Mouse (Mus musculus) liver, embryonic 11.5 days (tissue): ENCODE measurements at regions not wholly inside any gene's neighbourhood (a gene's known extent, or its start where the extent isn't known, plus 50 kb on each side); places are given as distances from the start of the nearest gene placed in this dataset.
"Not testable (repeated sequence)": the region's sequence is repeated elsewhere in the genome, so short reads cannot be mapped to it uniquely, and the experiment has no call there.

Experiments
- ATAC-seq: fragments of 200-750 bp; cut with Nextera tagmentation; replicated peaks from 2 replicates; pipeline ENCODE4 v1.8.0; 2017; ENCODE audit warnings: moderate number of reproducible peaks, mild to moderate bottlenecking, moderate TSS enrichment, moderate library complexity; ENCODE audit not compliant: low FRiP score
- DNase-seq: peaks from one replicate; pipeline ENCODE4 v3.0.0-alpha.2; 2017; ENCODE audit warnings: low spot score
- H3K27ac ChIP-seq: fragments of 300-500 bp; sonication (generic); 2 replicates; pipeline ENCODE4 v1.5.1; 2014; ENCODE audit warnings: mild to moderate bottlenecking, low read depth, low read length, control low read depth
- H3K27me3 ChIP-seq: fragments of 300-500 bp; sonication (generic); replicated peaks from 2 replicates; pipeline ENCODE4 v1.6.1; 2014; ENCODE audit warnings: low read length, mixed read lengths; ENCODE audit not compliant: control insufficient read depth, insufficient read depth
- H3K36me3 ChIP-seq: fragments of 300-500 bp; sonication (generic); 2 replicates; pipeline ENCODE4 v1.6.1; 2014; ENCODE audit warnings: mild to moderate bottlenecking, low read length, moderate library complexity, mixed read lengths; ENCODE audit not compliant: control insufficient read depth, insufficient read depth
- H3K4me1 ChIP-seq: fragments of 300-500 bp; sonication (generic); replicated peaks from 2 replicates; pipeline ENCODE4 v1.6.1; 2014; ENCODE audit warnings: low read length, mixed read lengths; ENCODE audit not compliant: control insufficient read depth, insufficient read depth
- H3K4me2 ChIP-seq: fragments of 300-500 bp; sonication (generic); 2 replicates; pipeline ENCODE4 v1.6.1; 2014; ENCODE audit warnings: mild to moderate bottlenecking, control low read depth, moderate library complexity
- H3K4me3 ChIP-seq: fragments of 300-500 bp; sonication (generic); 2 replicates; pipeline ENCODE4 v1.5.1; 2014; ENCODE audit warnings: low read depth, low read length, control low read depth
- H3K9ac ChIP-seq: fragments of 300-500 bp; sonication (generic); 2 replicates; pipeline ENCODE4 v1.6.1; 2014; ENCODE audit warnings: low read depth, low read length, control low read depth
- H3K9me3 ChIP-seq: fragments of 300-500 bp; sonication (generic); 2 replicates; pipeline ENCODE4 v1.6.1; 2016; ENCODE audit warnings: low read length, inconsistent platforms, mixed read lengths; ENCODE audit not compliant: control insufficient read depth
- WGBS: fragments of 180-500 bp; shearing (Covaris S2); extraction: QIAGEN DNeasy Blood & Tissue Kit; methylation state at CpG from one replicate; pipeline ENCODE4 v1.1.7; 2014; 5-methylcytosine and 5-hydroxymethylcytosine counted together

DNA sequence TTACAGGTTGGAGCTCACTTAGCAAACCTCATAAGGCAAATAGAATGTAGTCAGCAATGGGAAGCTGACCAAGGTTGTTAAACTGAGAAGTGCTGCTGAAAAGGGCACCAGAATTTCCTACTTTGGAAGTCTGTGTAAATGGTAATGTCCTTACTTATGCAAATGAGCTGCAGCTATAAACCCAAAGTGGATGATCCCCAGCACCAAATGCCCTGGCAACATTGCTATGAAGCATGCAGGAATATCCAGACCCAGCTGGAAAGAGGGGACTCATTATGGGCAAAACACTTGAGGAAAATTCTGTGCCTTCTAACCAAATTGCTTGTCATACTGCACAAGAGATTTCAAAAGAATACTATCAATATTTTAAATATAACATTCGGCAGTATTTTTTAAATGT is 861.3 kb upstream of the Kirrel3 start:
- no peak overlapping the region for H3K4me3 ChIP-seq
- WGBS = 73% methylated on average over 1 of the region's 1 CpGs
- no peak overlapping the region for H3K9ac ChIP-seq

DNA sequence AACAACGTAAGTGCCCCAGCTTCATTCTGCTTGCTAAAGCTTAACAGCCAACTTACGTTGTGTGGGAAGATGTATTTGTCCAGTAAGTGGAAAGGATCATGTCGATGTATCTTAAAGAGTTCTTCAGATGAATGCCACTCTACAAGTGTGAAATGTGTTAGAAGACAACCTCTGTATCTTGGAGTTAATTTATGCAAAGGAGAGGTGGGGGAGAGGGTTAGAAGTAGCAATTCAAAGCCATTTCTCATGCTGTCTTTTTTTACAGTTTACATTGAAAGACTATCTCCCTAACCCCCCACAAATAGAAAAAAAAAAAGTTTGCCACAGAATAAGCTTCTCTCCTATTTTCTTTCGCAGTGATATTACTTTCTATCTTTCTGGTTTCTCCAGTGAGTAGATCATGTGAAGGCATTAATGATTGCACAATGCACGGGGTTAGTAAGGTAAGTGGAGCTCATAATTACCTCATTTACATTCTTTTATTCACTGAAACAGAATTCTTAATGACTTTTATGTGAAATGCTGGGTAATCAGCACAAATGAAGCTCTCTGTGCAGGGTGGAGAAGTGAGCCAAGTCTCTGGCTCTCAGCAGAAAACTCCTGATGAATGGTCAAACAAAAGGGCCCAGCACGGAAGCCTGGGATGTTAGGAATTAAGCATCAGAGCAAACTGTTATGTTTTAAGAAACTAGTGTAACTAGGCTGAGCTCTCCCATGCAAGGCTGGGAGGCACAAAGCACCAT is 855.8 kb upstream of the Kirrel3 start:
- Histone ChIP-seq H3K4me3 (no peak overlapping the region), H3K27ac (no peak overlapping the region), H3K27me3 (no peaks in the 10 kb centered on the region), H3K4me1 (no peaks in the 10 kb centered on the region), H3K9me3 (no peaks in the 10 kb centered on the region), H3K36me3 (no peaks in the 10 kb centered on the region), H3K4me2 (no peak overlapping the region), H3K9ac (no peak overlapping the region)
- DNase-seq (no peak), ATAC-seq (no peak)
- WGBS = 68% methylated on average over 6 of the region's 6 CpGs

More for the DNA sequence above, 861.3 kb upstream of the Kirrel3 start:
- Histone ChIP-seq H3K27ac (no peak overlapping the region), H3K4me1 (no peaks in the 10 kb centered on the region), H3K27me3 (no peaks in the 10 kb centered on the region), H3K9me3 (no peaks in the 10 kb centered on the region), H3K36me3 (no peaks in the 10 kb centered on the region), H3K4me2 (no peak overlapping the region)
- DNase-seq (no peak), ATAC-seq (no peak)

DNA sequence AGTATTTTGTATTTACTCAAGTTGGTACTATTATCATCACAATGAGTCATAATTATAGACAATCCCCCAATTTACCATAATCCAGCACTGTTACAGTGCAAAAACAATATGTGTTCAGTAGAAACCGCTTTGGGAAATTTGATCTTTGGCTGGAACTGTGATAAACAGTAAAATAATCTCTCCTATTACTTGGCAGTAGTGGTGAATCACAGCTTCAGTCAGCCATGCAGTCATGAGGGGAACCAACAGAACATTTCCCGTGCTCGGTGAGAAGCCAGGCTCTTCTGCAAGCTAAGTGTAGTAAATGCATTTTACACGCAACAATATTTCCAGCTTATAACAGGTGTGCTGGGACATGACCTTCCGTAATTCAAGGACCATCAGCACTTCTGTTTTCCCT is 822.7 kb upstream of the Kirrel3 start:
- H3K27me3 ChIP-seq = no peaks in the 10 kb centered on the region
- H3K4me1 ChIP-seq = no peaks in the 10 kb centered on the region
- no peaks in the 10 kb centered on the region for H3K9me3 ChIP-seq
- no peak for ATAC-seq
- H3K36me3 ChIP-seq = no peaks in the 10 kb centered on the region
- H3K4me2 ChIP-seq = no peak overlapping the region
- no peak overlapping the region for H3K4me3 ChIP-seq
- H3K27ac ChIP-seq = no peak overlapping the region
- no peak for DNase-seq
- 85% methylated on average over 5 of the region's 5 CpGs for WGBS
- H3K9ac ChIP-seq = no peak overlapping the region

DNA sequence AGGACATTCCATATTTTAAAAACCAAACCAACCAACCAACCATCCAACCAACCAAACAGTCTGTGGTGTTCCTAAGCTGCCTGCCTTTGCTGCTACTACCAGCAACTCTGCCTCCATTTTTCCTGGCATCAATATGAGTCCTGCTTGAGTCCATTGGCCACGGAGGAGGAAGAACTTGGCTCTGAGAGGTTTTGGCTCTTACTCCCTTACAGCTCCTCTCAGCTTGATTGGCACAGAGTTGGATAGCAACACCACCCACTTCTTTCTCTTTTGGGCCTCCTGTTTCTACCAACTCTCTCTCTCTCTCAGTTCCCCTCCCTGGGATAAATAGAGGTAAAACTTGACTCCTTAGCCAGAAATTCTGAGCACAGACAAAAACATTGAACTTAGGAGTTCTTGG is 804.6 kb upstream of the Kirrel3 start:
- Histone ChIP-seq H3K36me3 (no peaks in the 10 kb centered on the region), H3K4me1 (no peaks in the 10 kb centered on the region), H3K4me2 (no peak overlapping the region), H3K9ac (no peak overlapping the region), H3K27me3 (no peaks in the 10 kb centered on the region), H3K4me3 (no peak overlapping the region), H3K9me3 (no peaks in the 10 kb centered on the region), H3K27ac (no peak overlapping the region)
- ATAC-seq = no peak
- WGBS = 52% methylated on average over 1 of the region's 1 CpGs
- DNase-seq = no peak

DNA sequence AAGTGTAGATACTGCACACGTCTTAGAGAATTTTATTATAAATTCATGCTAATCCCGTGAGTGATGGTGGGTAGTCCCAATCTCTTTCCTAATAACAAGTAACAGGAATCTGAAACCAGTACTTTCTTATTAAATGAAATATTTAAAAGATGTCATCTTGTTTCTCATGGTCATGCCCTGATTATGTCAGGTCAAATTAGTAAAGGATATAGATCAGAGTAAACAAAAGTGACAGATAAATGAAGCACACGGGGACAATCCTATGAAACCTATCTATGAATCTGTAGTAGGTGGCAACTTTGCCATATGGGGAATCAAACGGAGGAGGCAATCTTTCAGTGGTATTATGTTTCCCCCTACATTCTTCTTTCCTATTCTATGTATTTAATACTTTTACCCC is 794.0 kb upstream of the Kirrel3 start:
- DNase-seq (no peak), ATAC-seq (no peak)
- no peaks in the 10 kb centered on the region for H3K36me3 ChIP-seq
- H3K9me3 ChIP-seq = no peaks in the 10 kb centered on the region
- WGBS = 72% methylated on average over 4 of the region's 4 CpGs
- H3K4me2 ChIP-seq = no peak overlapping the region
- no peak overlapping the region for H3K27ac ChIP-seq
- H3K4me3 ChIP-seq = no peak overlapping the region
- H3K27me3 ChIP-seq = no peaks in the 10 kb centered on the region
- H3K4me1 ChIP-seq = no peaks in the 10 kb centered on the region
- H3K9ac ChIP-seq = no peak overlapping the region

DNA sequence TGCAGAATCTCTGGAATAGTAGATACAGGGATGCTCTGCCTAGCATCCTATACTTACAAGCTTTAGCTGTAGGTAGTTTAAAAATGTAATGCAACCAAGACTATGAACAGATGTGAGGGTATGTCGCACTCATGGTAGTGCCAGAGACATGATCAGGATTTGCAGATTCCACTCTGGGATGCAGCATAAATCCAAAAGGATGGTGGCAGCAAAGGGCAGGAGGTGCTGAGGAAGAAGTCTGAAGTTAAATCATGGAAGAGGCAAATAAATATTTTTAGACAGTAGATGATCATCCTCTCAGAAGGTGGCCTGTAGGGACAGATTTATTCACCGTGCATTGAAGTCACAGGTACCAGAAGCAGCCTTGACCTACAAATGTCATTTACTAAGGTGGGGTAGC is 768.1 kb upstream of the Kirrel3 start:
- Histone ChIP-seq H3K36me3 (no peaks in the 10 kb centered on the region), H3K4me1 (no peaks in the 10 kb centered on the region), H3K27me3 (no peaks in the 10 kb centered on the region), H3K9me3 (no peaks in the 10 kb centered on the region), H3K4me2 (no peak overlapping the region), H3K4me3 (no peak overlapping the region), H3K27ac (no peak overlapping the region), H3K9ac (no peak overlapping the region)
- 81% methylated on average over 2 of the region's 2 CpGs for WGBS
- no peak for ATAC-seq
- DNase-seq = no peak

DNA sequence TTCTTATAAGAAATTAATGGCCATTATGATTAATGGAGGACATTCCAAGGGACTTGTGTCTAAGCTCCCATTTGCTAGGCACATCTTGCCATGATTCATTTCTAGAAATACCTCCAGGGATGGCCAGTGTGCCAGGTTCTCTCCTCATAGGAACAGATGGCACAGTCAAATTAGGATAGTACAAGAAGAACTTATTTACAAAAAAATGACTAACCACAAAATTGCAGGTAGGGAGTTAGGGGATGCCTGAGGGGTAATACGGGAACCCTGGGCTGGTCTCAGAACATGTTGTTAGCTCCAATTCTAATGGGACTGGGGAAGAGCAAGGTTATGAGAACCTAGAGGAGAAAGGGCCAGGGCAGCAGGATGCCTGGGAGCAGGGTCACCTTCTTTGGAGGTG is 760.9 kb upstream of the Kirrel3 start:
- Histone ChIP-seq H3K4me3 (no peak overlapping the region), H3K4me1 (no peaks in the 10 kb centered on the region), H3K36me3 (no peaks in the 10 kb centered on the region), H3K27me3 (no peaks in the 10 kb centered on the region), H3K4me2 (no peak overlapping the region), H3K9ac (no peak overlapping the region), H3K9me3 (no peaks in the 10 kb centered on the region), H3K27ac (no peak overlapping the region)
- WGBS = 78% methylated on average over 1 of the region's 1 CpGs
- no peak for DNase-seq
- no peak for ATAC-seq

DNA sequence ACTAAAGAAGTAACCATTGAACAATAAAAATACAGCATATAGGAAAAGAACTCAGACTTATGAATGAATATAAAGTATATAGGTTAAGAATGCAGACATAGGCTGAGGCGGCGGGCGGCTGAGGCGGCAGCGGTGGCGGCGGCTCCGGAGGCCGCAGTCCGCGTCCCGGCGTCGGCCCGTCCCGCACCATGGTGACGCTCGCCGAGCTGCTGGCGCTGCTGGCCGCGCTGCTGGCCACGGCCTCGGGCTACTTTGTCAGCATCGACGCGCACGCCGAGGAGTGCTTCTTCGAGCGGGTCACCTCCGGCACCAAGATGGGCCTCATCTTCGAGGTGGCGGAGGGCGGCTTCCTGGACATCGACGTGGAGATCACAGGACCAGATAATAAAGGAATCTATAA is 757.6 kb upstream of the Kirrel3 start:
- H3K27me3 ChIP-seq, H3K4me3 ChIP-seq, ATAC-seq, H3K9me3 ChIP-seq, H3K9ac ChIP-seq, DNase-seq, H3K36me3 ChIP-seq, H3K4me2 ChIP-seq, H3K27ac ChIP-seq, H3K4me1 ChIP-seq: not testable (repeated sequence)
- 64% methylated on average over 21 of the region's 37 CpGs for WGBS

DNA sequence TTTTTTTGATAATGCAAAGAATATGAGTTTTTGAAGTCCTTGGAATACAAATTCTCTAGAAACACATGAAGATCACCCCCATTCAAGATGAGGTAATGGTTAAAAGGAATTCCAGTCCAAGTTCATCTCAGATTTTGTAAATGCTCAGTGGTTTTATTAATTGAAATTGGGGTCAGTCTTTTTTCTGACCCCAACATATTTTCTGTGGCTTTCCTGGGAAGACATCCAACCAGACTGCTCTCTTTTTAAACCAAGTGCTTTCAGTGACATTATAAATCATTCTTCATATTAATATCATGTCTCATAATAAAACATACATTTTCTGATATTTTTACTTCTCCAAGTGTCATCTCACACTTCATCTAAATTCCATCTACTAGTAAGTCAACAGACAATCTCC is 725.0 kb upstream of the Kirrel3 start:
- Histone ChIP-seq H3K4me2 (no peak overlapping the region), H3K4me1 (no peaks in the 10 kb centered on the region), H3K9ac (no peak overlapping the region), H3K9me3 (no peaks in the 10 kb centered on the region), H3K27ac (no peak overlapping the region), H3K36me3 (no peaks in the 10 kb centered on the region), H3K4me3 (no peak overlapping the region), H3K27me3 (no peaks in the 10 kb centered on the region)
- ATAC-seq (no peak), DNase-seq (no peak)
